Mouse (Mus musculus) thymus, adult 2 months (tissue): ENCODE data around the gene Atl1.

Experiments used
- CTCF ChIP-seq: fragments of 200-500 bp; IDR thresholded peaks from 2 replicates; pipeline ENCODE4 v1.5.1; 2012; ENCODE audit warnings: mild to moderate bottlenecking, control low read depth, low read length, moderate library complexity, borderline replicate concordance; ENCODE audit not compliant: control insufficient read depth, poor library complexity, insufficient read depth; ENCODE audit errors: extremely low read depth
- POLR2A ChIP-seq: fragments of 200-500 bp; IDR thresholded peaks from 2 replicates; pipeline ENCODE4 v1.6.1; 2012; ENCODE audit warnings: mild to moderate bottlenecking, low read length, control low read depth, moderate library complexity; ENCODE audit not compliant: control insufficient read depth, poor library complexity, insufficient read depth; ENCODE audit errors: extremely low read depth

DNA sequence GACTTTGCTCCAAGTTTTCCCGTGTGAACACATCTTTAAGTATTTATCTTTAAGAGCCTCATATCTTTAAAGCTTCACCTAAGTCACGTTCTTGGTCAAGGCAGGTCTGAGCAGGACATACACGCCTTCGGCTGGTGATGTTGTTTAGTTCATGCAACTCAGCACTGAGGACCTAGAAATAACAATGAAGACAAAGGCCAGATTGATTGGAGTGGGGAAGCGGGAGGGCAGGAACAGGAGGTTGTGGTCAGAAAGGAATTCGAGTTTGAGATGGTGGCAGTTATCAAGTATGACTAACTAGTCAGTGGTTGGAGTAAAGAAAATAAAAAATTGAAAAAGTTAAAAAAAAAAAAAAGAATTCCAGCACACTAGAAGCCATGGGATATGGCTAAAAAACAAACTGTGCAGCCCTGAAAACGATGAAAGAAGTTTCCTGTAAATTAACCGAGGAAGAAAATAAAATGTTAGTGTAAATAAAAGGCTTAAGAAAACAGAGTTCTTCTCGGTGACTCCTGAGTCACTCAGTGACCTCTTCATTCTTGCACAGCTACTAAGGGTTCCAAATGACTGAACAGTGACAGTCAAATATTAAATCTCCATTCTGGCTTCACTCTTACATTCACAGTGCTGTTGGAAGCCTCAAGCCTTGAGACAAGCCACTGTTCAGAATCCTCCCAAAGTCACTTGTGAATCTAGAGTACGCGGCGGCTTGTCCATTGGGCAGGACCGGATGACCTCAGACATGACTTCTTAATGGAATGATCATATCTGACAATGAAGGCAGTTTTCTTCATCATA lies 106.0 kb downstream of the Atl1 start:
- TF ChIP-seq CTCF (no peak), POLR2A (no peak)
